Mouse (Mus musculus) ES-Bruce4 (cell line): ENCODE results near the gene Ddt. TPM values are rescaled to one million over a fixed set of nuclear protein-coding genes. Genes with fewer than 3 reads are reported as not detected.

Source experiments
- H3K27ac ChIP-seq: 2 replicates; pipeline ENCODE4 v1.5.1; 2012; ENCODE audit warnings: low read length, inconsistent platforms; ENCODE audit not compliant: insufficient read depth
- H3K27me3 ChIP-seq: 2 replicates; pipeline ENCODE4 v1.6.1; 2012; ENCODE audit warnings: mild to moderate bottlenecking, low read length, inconsistent platforms; ENCODE audit not compliant: control insufficient read depth, poor library complexity, insufficient read depth, severe bottlenecking
- H3K36me3 ChIP-seq: 2 replicates; pipeline ENCODE4 v1.6.1; 2012; ENCODE audit warnings: inconsistent platforms, mild to moderate bottlenecking, low read length, moderate library complexity; ENCODE audit not compliant: control insufficient read depth, poor library complexity, insufficient read depth, severe bottlenecking
- H3K4me1 ChIP-seq: one replicate; pipeline ENCODE4 v1.8.1; 2011; ENCODE audit warnings: low read length; ENCODE audit not compliant: control insufficient read depth, insufficient read depth
- H3K4me3 ChIP-seq: 2 replicates; pipeline ENCODE4 v1.5.1; 2011; ENCODE audit warnings: low read depth, mild to moderate bottlenecking, low read length
- H3K9ac ChIP-seq: 2 replicates; pipeline ENCODE4 v1.6.1; 2012; ENCODE audit warnings: low read depth, mild to moderate bottlenecking, inconsistent platforms; ENCODE audit not compliant: poor library complexity, severe bottlenecking
- H3K9me3 ChIP-seq: replicated peaks from 2 replicates; pipeline ENCODE4 v1.6.1; 2012; ENCODE audit warnings: mild to moderate bottlenecking, low read length, inconsistent platforms; ENCODE audit not compliant: control insufficient read depth, poor library complexity, insufficient read depth, severe bottlenecking
- CTCF ChIP-seq: IDR thresholded peaks from one replicate; pipeline ENCODE4 v1.8.1; 2011; ENCODE audit warnings: low read depth, low read length
- EP300 ChIP-seq: IDR thresholded peaks from 2 replicates; pipeline ENCODE4 v1.6.1; 2011; ENCODE audit warnings: low read depth, low read length; ENCODE audit not compliant: insufficient read depth
- POLR2A ChIP-seq: IDR thresholded peaks from one replicate; pipeline ENCODE4 v1.8.1; 2011; ENCODE audit warnings: low read length; ENCODE audit not compliant: insufficient read depth
- polyA plus RNA-seq: library from polyadenylated mRNA; stranded (reverse); fragments of >200 nt; gene quantifications from 2 replicates; pipeline ENCODE4 v1.2.4, GENCODE M21; 2011; ENCODE audit warnings: low read depth; ENCODE audit not compliant: missing spikeins, insufficient read depth, insufficient read length

Gene Ddt
- polyA plus RNA-seq, 1 experiment, result 108 TPM

GRCm38 (mm10) chr10:75797619-75798175, 24.5 kb upstream of the Ddt start:
- Histone ChIP-seq H3K4me3 (peak overlapping the region; percentile 77), H3K27me3 (no peaks in the 10 kb centered on the region), H3K36me3 (no peaks in the 10 kb centered on the region), H3K9ac (peak overlapping the region; percentile 30), H3K4me1 (no peaks in the 10 kb centered on the region), H3K9me3 (no peaks in the 10 kb centered on the region), H3K27ac (no peak overlapping the region)
- TF ChIP-seq EP300, result no peak
- TF ChIP-seq CTCF, result no peak
- no peak for TF ChIP-seq POLR2A

GRCm38 (mm10) chr10:75796731-75797516, 23.7 kb upstream of the Ddt start:
- Histone ChIP-seq H3K27ac (no peak overlapping the region), H3K9ac (peak overlapping the region; percentile 30), H3K4me1 (no peaks in the 10 kb centered on the region), H3K4me3 (no peak overlapping the region), H3K9me3 (no peaks in the 10 kb centered on the region), H3K36me3 (no peaks in the 10 kb centered on the region), H3K27me3 (no peaks in the 10 kb centered on the region)
- TF ChIP-seq EP300 (no peak), POLR2A (no peak), CTCF (no peak)

GRCm38 (mm10) chr10:75794880-75795279, 21.7 kb upstream of the Ddt start:
- H3K9ac ChIP-seq, result no peak overlapping the region
- TF ChIP-seq EP300, result no peak
- TF ChIP-seq POLR2A, result no peak
- no peak for TF ChIP-seq CTCF
- no peaks in the 10 kb centered on the region for H3K36me3 ChIP-seq
- no peaks in the 10 kb centered on the region for H3K9me3 ChIP-seq
- H3K27ac ChIP-seq, result no peak overlapping the region
- no peaks in the 10 kb centered on the region for H3K27me3 ChIP-seq
- no peak overlapping the region for H3K4me3 ChIP-seq
- no peaks in the 10 kb centered on the region for H3K4me1 ChIP-seq

- Histone ChIP-seq H3K4me3 (no peak overlapping the region), H3K9ac (no peak overlapping the region), H3K36me3 (no peaks in the 10 kb centered on the region), H3K27me3 (no peaks in the 10 kb centered on the region), H3K27ac (no peak overlapping the region), H3K4me1 (no peaks in the 10 kb centered on the region), H3K9me3 (no peaks in the 10 kb centered on the region)
- TF ChIP-seq EP300, result no peak
- no peak for TF ChIP-seq CTCF
- no peak for TF ChIP-seq POLR2A
Observed at GRCm38 (mm10) chr10:75790773-75791172, 17.6 kb upstream of the Ddt start.

- H3K9me3 ChIP-seq, result no peaks in the 10 kb centered on the region
- no peak for TF ChIP-seq POLR2A
- no peak for TF ChIP-seq CTCF
- no peak for TF ChIP-seq EP300
Observed at GRCm38 (mm10) chr10:75789841-75790240, 16.6 kb upstream of the Ddt start.

GRCm38 (mm10) chr10:75789081-75789735, 16.0 kb upstream of the Ddt start:
- no peak overlapping the region for H3K9ac ChIP-seq
- H3K27me3 ChIP-seq, result no peaks in the 10 kb centered on the region
- no peaks in the 10 kb centered on the region for H3K4me1 ChIP-seq
- H3K4me3 ChIP-seq, result no peak overlapping the region
- no peaks in the 10 kb centered on the region for H3K9me3 ChIP-seq
- TF ChIP-seq EP300 (no peak), CTCF (no peak), POLR2A (no peak)
- H3K27ac ChIP-seq, result no peak overlapping the region
- H3K36me3 ChIP-seq, result no peaks in the 10 kb centered on the region

More at GRCm38 (mm10) chr10:75789841-75790240, 16.6 kb upstream of the Ddt start:
- no peaks in the 10 kb centered on the region for H3K27me3 ChIP-seq
- no peak overlapping the region for H3K9ac ChIP-seq
- no peak overlapping the region for H3K4me3 ChIP-seq
- no peak overlapping the region for H3K27ac ChIP-seq
- H3K4me1 ChIP-seq, result no peaks in the 10 kb centered on the region
- no peaks in the 10 kb centered on the region for H3K36me3 ChIP-seq
